Mouse (Mus musculus) hindbrain, embryonic 11.5 days (tissue): Measurements from ENCODE around the gene Ina. TPM values are rescaled to one million over a fixed set of nuclear protein-coding genes. Genes with fewer than 3 reads are reported as not detected.
A peak's percentile ranks its signal among the peaks of the same experiment; 100 is the strongest.

ENCODE experiments used
- ATAC-seq: fragments of 200-750 bp; cut with Nextera tagmentation; 2 replicates; pipeline ENCODE4 v1.8.0; 2017; ENCODE audit warnings: mild to moderate bottlenecking, moderate TSS enrichment, moderate library complexity; ENCODE audit not compliant: low FRiP score
- DNase-seq: peaks from one replicate; pipeline ENCODE4 v3.0.0-alpha.2; 2015; ENCODE audit warnings: low spot score
- H3K27ac ChIP-seq: fragments of 300-500 bp; sonication (generic); 2 replicates; pipeline ENCODE4 v1.5.1; 2014; ENCODE audit warnings: mild to moderate bottlenecking, low read depth, low read length
- H3K27me3 ChIP-seq: fragments of 300-500 bp; sonication (generic); 2 replicates; pipeline ENCODE4 v1.6.1; 2014; ENCODE audit warnings: mild to moderate bottlenecking, low read length, moderate library complexity, mixed read lengths; ENCODE audit not compliant: control insufficient read depth, insufficient read depth
- H3K36me3 ChIP-seq: fragments of 300-500 bp; sonication (generic); 2 replicates; pipeline ENCODE4 v1.6.1; 2014; ENCODE audit warnings: mild to moderate bottlenecking, low read length, moderate library complexity, mixed read lengths; ENCODE audit not compliant: control insufficient read depth, insufficient read depth
- H3K4me1 ChIP-seq: fragments of 300-500 bp; sonication (generic); replicated peaks from 2 replicates; pipeline ENCODE4 v1.6.1; 2014; ENCODE audit warnings: low read length, mixed read lengths; ENCODE audit not compliant: control insufficient read depth, insufficient read depth
- H3K4me2 ChIP-seq: fragments of 300-500 bp; sonication (generic); replicated peaks from 2 replicates; pipeline ENCODE4 v1.6.1; 2014; ENCODE audit warnings: mild to moderate bottlenecking, low read depth, low read length
- H3K4me3 ChIP-seq: fragments of 300-500 bp; sonication (generic); 2 replicates; pipeline ENCODE4 v1.5.1; 2014; ENCODE audit warnings: low read depth, low read length
- H3K9ac ChIP-seq: fragments of 300-500 bp; sonication (generic); 2 replicates; pipeline ENCODE4 v1.6.1; 2014; ENCODE audit warnings: low read depth, low read length
- H3K9me3 ChIP-seq: fragments of 300-500 bp; sonication (generic); 2 replicates; pipeline ENCODE4 v1.6.1; 2016; ENCODE audit warnings: low read length; ENCODE audit not compliant: control insufficient read depth
- WGBS: fragments of 180-500 bp; shearing (Covaris S2); extraction: QIAGEN DNeasy Blood & Tissue Kit; methylation state at CpG from one replicate; pipeline ENCODE4 v1.1.7; 2014; 5-methylcytosine and 5-hydroxymethylcytosine counted together
- polyA plus RNA-seq: library from polyadenylated mRNA; unstranded; fragments of >200 nt; fragmentation: Nextera tagmentation; extraction: Ambion mirVana; gene quantifications from 2 replicates; pipeline ENCODE4 v1.2.1, GENCODE M21; 2014

The Ina gene
- polyA plus RNA-seq, 1 experiment from 2014 or later, result 266 TPM

DNA sequence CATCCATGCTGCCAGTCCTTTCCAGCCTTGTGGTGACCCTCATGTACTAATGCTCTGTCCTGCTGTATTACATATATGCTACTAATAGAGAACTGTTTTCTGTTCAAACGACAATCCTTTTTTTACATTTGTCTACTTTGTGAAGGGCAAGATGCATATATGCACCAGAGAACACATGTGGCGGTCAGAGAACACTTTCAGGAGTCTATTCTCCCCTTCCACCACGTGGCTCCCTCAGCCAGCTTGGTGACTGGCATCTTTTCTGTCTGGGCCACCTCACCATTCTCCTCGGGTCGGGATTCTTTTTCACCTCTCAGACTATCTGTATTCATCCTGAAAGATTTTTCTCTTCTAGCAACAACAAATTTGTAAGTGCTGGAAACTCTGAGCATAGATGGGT lies 8.6 kb upstream of the Ina start:
- Histone ChIP-seq H3K4me1 (no peaks in the 10 kb centered on the region), H3K4me3 (no peak overlapping the region), H3K27me3 (no peaks in the 10 kb centered on the region), H3K4me2 (no peak overlapping the region), H3K9me3 (no peaks in the 10 kb centered on the region), H3K36me3 (no peaks in the 10 kb centered on the region), H3K9ac (no peak overlapping the region), H3K27ac (no peak overlapping the region)
- DNase-seq (no peak), ATAC-seq (no peak)
- 66% methylated on average over 5 of the region's 5 CpGs for WGBS

GRCm38 (mm10) chr19:47006321-47006720 lies 8.2 kb upstream of the Ina start:
- no peak overlapping the region for H3K9ac ChIP-seq
- ATAC-seq, result no peak
- H3K36me3 ChIP-seq, result no peaks in the 10 kb centered on the region
- WGBS, result 0% methylated on average over 4 of the region's 4 CpGs
- no peak overlapping the region for H3K4me3 ChIP-seq
- DNase-seq, result peak; percentile 58
- no peaks in the 10 kb centered on the region for H3K27me3 ChIP-seq
- H3K4me2 ChIP-seq, result no peak overlapping the region
- H3K4me1 ChIP-seq, result no peaks in the 10 kb centered on the region
- no peaks in the 10 kb centered on the region for H3K9me3 ChIP-seq
- no peak overlapping the region for H3K27ac ChIP-seq

DNA sequence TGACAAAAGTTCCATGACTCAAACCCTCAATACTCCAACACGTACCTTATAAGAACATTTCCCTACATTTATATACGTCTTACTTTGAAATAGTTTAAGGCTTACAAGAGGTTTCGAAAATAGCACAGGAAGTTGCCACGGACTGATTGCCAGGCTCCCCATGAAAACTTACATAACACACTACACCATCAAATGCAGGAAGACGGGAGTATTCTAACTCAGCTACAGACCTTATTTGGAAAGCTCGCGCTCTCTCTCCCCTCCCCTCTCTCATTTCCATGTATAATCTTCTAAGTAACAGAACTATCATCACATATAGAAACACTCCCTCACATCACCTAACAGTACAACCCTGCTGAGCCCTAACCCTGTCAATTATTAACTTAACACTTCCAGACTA lies 5.1 kb upstream of the Ina start:
- DNase-seq (no peak), ATAC-seq (no peak)
- Histone ChIP-seq H3K27ac (no peak overlapping the region), H3K4me1 (no peaks in the 10 kb centered on the region), H3K36me3 (no peaks in the 10 kb centered on the region), H3K9me3 (no peaks in the 10 kb centered on the region), H3K4me2 (no peak overlapping the region), H3K27me3 (peaks cover 15% of the 10 kb centered on the region), H3K9ac (no peak overlapping the region), H3K4me3 (no peak overlapping the region)
- WGBS, result 84% methylated on average over 7 of the region's 7 CpGs

DNA sequence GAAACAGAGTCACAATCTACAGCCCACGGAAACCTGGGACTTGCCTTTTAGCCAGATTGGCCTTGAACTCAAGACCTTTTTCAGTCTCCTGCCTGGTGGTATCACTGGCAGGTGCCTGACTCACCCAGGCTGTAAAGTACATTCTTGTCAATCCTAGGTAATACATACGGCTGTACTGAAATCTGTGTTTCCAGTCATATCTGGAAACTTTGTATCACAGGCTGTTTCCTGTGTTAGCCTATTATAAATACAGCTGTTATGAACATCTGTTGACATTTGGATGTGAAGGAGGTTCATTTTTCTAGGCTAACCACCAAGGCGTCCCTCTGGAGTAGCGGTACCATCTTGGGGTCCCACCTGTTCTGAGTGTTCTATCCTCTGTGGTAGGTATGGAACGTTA lies 4.6 kb upstream of the Ina start:
- Histone ChIP-seq H3K27me3 (peaks cover 20% of the 10 kb centered on the region), H3K36me3 (no peaks in the 10 kb centered on the region), H3K9me3 (no peaks in the 10 kb centered on the region), H3K4me1 (no peaks in the 10 kb centered on the region), H3K4me2 (no peak overlapping the region), H3K4me3 (no peak overlapping the region), H3K9ac (no peak overlapping the region), H3K27ac (no peak overlapping the region)
- WGBS, result 93% methylated on average over 5 of the region's 5 CpGs
- ATAC-seq (no peak), DNase-seq (no peak)

DNA sequence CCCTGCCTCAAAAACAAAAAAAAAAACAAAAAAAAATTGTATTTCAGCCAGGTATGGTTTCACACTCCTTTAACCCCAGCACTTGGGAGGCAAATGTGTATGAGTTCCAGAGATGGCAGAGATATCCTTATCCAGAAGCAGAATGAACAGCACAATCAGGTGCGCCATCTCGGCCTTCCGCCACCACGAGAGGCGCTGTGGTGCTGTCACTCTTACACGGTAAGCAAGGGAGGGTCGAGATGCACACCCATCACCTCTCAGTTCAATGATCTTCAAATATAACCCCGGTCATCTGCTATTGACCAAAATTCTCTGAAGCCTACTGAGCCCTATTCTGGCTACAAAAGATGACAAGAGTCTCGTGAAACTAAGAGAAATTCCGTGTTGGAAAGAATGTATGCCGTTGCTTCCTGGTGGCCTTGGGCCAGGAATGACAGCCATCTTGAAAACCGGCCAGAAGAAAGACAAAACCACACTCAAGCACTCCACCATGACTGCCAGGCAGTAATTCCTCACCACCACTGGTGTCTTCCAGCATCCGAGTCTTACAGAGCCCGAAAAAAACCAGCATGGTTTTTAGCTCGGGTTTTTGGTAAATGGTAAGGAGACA lies 1.9 kb upstream of the Ina start:
- WGBS, result 90% methylated on average over 15 of the region's 15 CpGs
- no peak overlapping the region for H3K27ac ChIP-seq
- H3K4me1 ChIP-seq, result no peaks in the 10 kb centered on the region
- no peak for ATAC-seq
- H3K4me3 ChIP-seq, result no peak overlapping the region
- peaks cover 33% of the 10 kb centered on the region for H3K27me3 ChIP-seq
- H3K4me2 ChIP-seq, result no peak overlapping the region
- H3K36me3 ChIP-seq, result no peaks in the 10 kb centered on the region
- DNase-seq, result no peak
- no peaks in the 10 kb centered on the region for H3K9me3 ChIP-seq
- H3K9ac ChIP-seq, result no peak overlapping the region

GRCm38 (mm10) chr19:47013340-47014158 lies 949 bp upstream of the Ina start:
- ATAC-seq (no peak), DNase-seq (peak; percentile 52)
- H3K4me3 ChIP-seq, result peak overlapping the region; percentile 70
- H3K27me3 ChIP-seq, result peaks cover 33% of the 10 kb centered on the region
- H3K4me1 ChIP-seq, result no peaks in the 10 kb centered on the region
- peak overlapping the region; percentile 48 for H3K9ac ChIP-seq
- peak overlapping the region; percentile 85 for H3K27ac ChIP-seq
- H3K4me2 ChIP-seq, result peak overlapping the region; percentile 55
- H3K36me3 ChIP-seq, result no peaks in the 10 kb centered on the region
- no peaks in the 10 kb centered on the region for H3K9me3 ChIP-seq
- WGBS, result 10% methylated on average over 20 of the region's 20 CpGs

DNA sequence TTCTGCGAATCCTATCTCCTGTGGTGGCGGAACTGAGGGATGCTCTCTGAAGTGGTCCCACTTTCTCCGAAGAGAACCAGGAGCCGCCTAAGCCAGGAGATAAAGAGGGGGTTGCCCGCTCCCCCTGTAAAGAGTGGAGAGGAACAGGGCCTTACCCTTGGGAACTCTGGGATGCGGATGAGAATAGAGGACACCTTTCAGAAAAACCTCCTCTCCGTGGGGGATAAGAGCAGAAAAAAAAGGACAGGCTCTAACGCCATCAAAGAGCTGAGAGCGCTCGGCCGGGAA lies 395 bp upstream of the Ina start:
- peak overlapping the region; percentile 55 for H3K4me2 ChIP-seq
- no peaks in the 10 kb centered on the region for H3K9me3 ChIP-seq
- ATAC-seq (no peak), DNase-seq (no peak)
- peak overlapping the region; percentile 85 for H3K27ac ChIP-seq
- no peaks in the 10 kb centered on the region for H3K36me3 ChIP-seq
- H3K27me3 ChIP-seq, result peaks cover 33% of the 10 kb centered on the region
- H3K4me3 ChIP-seq, result peak overlapping the region; percentile 70
- peak overlapping the region; percentile 48 for H3K9ac ChIP-seq
- no peaks in the 10 kb centered on the region for H3K4me1 ChIP-seq
- 2% methylated on average over 11 of the region's 11 CpGs for WGBS

- H3K4me3 ChIP-seq, result peak overlapping the region; percentile 70
- H3K4me1 ChIP-seq, result no peaks in the 10 kb centered on the region; the same call in 1 of the 2 replicates
- 1% methylated on average over 37 of the region's 37 CpGs for WGBS
- peak; percentile 51 for DNase-seq
- peak overlapping the region; percentile 82 for H3K27ac ChIP-seq
- H3K27me3 ChIP-seq, result peaks cover 33% of the 10 kb centered on the region
- H3K36me3 ChIP-seq, result no peaks in the 10 kb centered on the region
- peak overlapping the region; percentile 83 for H3K9ac ChIP-seq
- no peaks in the 10 kb centered on the region for H3K9me3 ChIP-seq
- no peak for ATAC-seq
- peak overlapping the region; percentile 55 for H3K4me2 ChIP-seq
These were observed 898 bp downstream of the Ina start for GRCm38 (mm10) chr19:47015396-47015795.

GRCm38 (mm10) chr19:47015965-47016364 lies 1.5 kb downstream of the Ina start:
- peak; percentile 44 for DNase-seq
- Histone ChIP-seq H3K4me2 (peak overlapping the region; percentile 55; the same call in 1 of the 2 replicates), H3K4me1 (no peaks in the 10 kb centered on the region; the same call in 1 of the 2 replicates), H3K9me3 (no peaks in the 10 kb centered on the region), H3K27me3 (peaks cover 33% of the 10 kb centered on the region), H3K36me3 (no peaks in the 10 kb centered on the region), H3K27ac (peak overlapping the region; percentile 82; the same call in 1 of the 2 replicates), H3K4me3 (peak overlapping the region; percentile 70), H3K9ac (peak overlapping the region; percentile 83)
- WGBS, result 2% methylated on average over 9 of the region's 9 CpGs
- ATAC-seq, result no peak
